Mouse (Mus musculus) spleen, adult 2 months (tissue): ENCODE data around the gene Fgfr2.

Experiments
- CTCF ChIP-seq: fragments of 200-500 bp; IDR thresholded peaks from 2 replicates; pipeline ENCODE4 v1.5.1; 2011; ENCODE audit warnings: mild to moderate bottlenecking, inconsistent platforms; ENCODE audit not compliant: insufficient read depth, insufficient read length, insufficient replicate concordance; ENCODE audit errors: extremely low read depth
- POLR2A ChIP-seq: fragments of 200-500 bp; IDR thresholded peaks from 2 replicates; pipeline ENCODE4 v1.6.1; 2011; ENCODE audit warnings: low read depth, low read length, inconsistent platforms

- TF ChIP-seq POLR2A (no peak), CTCF (no peak)
Observed at GRCm38 (mm10) chr7:130590081-130590828, 2532.9 kb downstream of the Fgfr2 start.
